Mouse (Mus musculus): ENCODE results near the gene Cped1.

DNA sequence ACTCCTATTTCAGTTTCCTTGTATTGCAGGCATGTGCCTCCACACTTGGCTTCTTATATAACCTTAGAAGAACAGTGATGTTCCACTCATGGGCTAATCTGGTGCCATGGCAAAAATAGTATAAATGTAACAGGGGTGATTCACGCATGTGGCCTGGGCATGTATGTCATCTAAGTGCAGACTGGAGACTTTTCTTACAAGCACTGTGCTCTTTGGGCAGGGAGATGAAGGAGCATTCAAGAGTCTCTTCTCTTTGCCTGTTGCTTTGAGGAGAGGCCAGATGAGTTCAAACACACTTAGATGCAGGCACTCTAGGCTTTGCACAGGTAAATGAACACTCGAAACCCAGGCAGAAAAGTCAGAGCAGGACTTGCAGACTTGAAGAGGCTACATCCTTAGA, 38.5 kb downstream of the Cped1 start:
- no peak for TF ChIP-seq EP300 (IDR thresholded peaks at IDR 0.05; ENCODE audit: low read depth)
- no peak for TF ChIP-seq CTCF (IDR thresholded peaks at IDR 0.05; ENCODE audit: low read depth)
